Mouse (Mus musculus) bone marrow, adult 2 months (tissue): Measurements from ENCODE around the gene Selenom. TPM values are rescaled to one million over a fixed set of nuclear protein-coding genes. Genes with fewer than 3 reads are reported as not detected.
A peak's percentile ranks its signal among the peaks of the same experiment; 100 is the strongest.

Source experiments
- H3K27ac ChIP-seq: fragments of 200-500 bp; 2 replicates; pipeline ENCODE4 v1.5.1; 2012; ENCODE audit warnings: low read depth, mild to moderate bottlenecking, control low read depth, inconsistent platforms, low read length; ENCODE audit not compliant: control insufficient read depth, poor library complexity, insufficient read depth
- H3K4me1 ChIP-seq: fragments of 200-500 bp; 2 replicates; pipeline ENCODE4 v1.6.1; 2011; ENCODE audit warnings: low read length; ENCODE audit not compliant: control insufficient read depth, insufficient read depth
- H3K4me3 ChIP-seq: fragments of 200-500 bp; replicated peaks from 2 replicates; pipeline ENCODE3; 2011; ENCODE audit warnings: mild to moderate bottlenecking, low read depth, low read length, control low read depth; ENCODE audit not compliant: control insufficient read depth
- CTCF ChIP-seq: fragments of 200-500 bp; IDR thresholded peaks from 2 replicates; pipeline ENCODE4 v1.5.1; 2011; ENCODE audit warnings: low read length, control low read depth; ENCODE audit not compliant: control insufficient read depth, insufficient read depth
- POLR2A ChIP-seq: fragments of 200-500 bp; IDR thresholded peaks from 2 replicates; pipeline ENCODE4 v1.6.1; 2011; ENCODE audit warnings: low read depth, mild to moderate bottlenecking, control low read depth, low read length, borderline replicate concordance; ENCODE audit not compliant: control insufficient read depth
- WGBS: fragments of 180-500 bp; shearing (Covaris S2); methylation state at CpG from one replicate; pipeline ENCODE4 v1.1.7; 2018; 5-methylcytosine and 5-hydroxymethylcytosine counted together
- polyA plus RNA-seq: library from polyadenylated mRNA; stranded (reverse); fragments of >200 nt; gene quantifications from 2 replicates; pipeline ENCODE4 v1.2.4, GENCODE M21; 2011; ENCODE audit warnings: low replicate concordance; ENCODE audit not compliant: missing spikeins, insufficient read depth, insufficient read length

Gene Selenom
- polyA plus RNA-seq, 1 experiment: 23.9 TPM

GRCm38 (mm10) chr11:3536082-3536481 lies 21.6 kb downstream of the Selenom start:
- Histone ChIP-seq H3K4me1 (peaks cover 2% of the 10 kb centered on the region; the same call in 1 of the 2 replicates), H3K4me3 (peak overlapping the region; percentile 80), H3K27ac (peak overlapping the region; percentile 74)
- WGBS: 66% methylated on average over 5 of the region's 5 CpGs
- TF ChIP-seq CTCF (no peak), POLR2A (no peak)

DNA sequence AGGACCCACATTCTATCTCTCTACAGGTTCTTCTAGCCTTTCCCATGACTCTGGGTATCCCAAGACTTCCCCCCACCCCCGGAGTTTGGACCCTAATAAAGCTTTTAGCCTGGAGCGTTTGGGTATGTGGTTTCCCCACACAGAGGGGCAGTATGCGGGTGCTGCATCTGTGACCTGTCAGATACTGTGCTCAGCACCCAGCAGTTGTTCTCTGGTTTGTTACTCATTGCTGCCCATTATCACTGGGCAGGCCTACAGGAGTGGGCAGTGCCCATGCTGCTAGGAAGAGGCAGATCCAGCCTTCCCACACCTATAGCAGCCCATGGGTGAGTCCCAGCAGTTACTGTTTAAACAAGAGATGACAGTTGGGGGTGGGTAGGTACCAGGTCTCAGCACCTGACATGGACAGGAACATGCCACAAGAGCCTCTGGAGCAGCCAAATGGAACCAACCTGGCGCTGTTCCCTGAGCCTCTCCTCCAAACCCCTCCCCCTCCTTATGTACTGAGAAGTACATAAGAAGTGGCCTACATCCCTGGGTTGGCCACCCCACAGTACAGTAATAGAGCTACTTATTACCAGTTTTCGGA lies 22.4 kb downstream of the Selenom start:
- Histone ChIP-seq H3K4me1 (peaks cover 2% of the 10 kb centered on the region; the same call in 1 of the 2 replicates), H3K27ac (no peak overlapping the region), H3K4me3 (no peak overlapping the region)
- 80% methylated on average over 5 of the region's 5 CpGs for WGBS
- TF ChIP-seq CTCF: no peak
- no peak for TF ChIP-seq POLR2A

- Histone ChIP-seq H3K4me1 (peaks cover 2% of the 10 kb centered on the region; the same call in 1 of the 2 replicates), H3K4me3 (no peak overlapping the region), H3K27ac (no peak overlapping the region)
- no peak for TF ChIP-seq POLR2A
- 66% methylated on average over 3 of the region's 3 CpGs for whole genome bisulfite sequencing
Measured at GRCm38 (mm10) chr11:3537711-3538110, 23.2 kb downstream of the Selenom start.

DNA sequence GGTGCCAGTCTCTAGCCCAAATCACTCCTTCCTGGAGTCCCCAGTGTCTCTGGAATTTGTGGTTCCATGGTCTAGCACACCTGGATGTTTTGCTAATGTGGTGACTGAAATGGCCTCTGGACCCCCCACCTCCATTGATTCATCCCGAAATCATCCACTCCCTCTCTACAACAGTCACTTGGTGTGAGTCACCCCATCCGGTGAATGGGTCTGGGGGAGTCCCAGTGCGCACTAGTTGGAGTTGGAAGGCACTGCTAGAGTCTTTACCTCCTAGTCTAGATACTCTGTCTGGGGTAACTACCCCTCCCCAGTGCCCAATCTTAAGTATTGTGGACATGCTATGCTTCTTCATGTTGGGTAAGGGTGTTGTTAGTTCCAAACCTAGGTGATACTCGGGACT lies 23.9 kb downstream of the Selenom start:
- no peak for TF ChIP-seq POLR2A
- no peak for TF ChIP-seq CTCF
- Histone ChIP-seq H3K4me1 (peaks cover 2% of the 10 kb centered on the region; the same call in 1 of the 2 replicates), H3K27ac (no peak overlapping the region), H3K4me3 (peak overlapping the region; percentile 61)
- 57% methylated on average over 4 of the region's 4 CpGs for WGBS

- H3K27ac ChIP-seq: no peak overlapping the region
- TF ChIP-seq CTCF (no peak), POLR2A (peak; percentile 91)
- peaks cover 2% of the 10 kb centered on the region; the same call in 1 of the 2 replicates for H3K4me1 ChIP-seq
- peak overlapping the region; percentile 77 for H3K4me3 ChIP-seq
- WGBS: 3% methylated on average over 33 of the region's 33 CpGs
Measured at GRCm38 (mm10) chr11:3539111-3539825, 24.8 kb downstream of the Selenom start.

- Histone ChIP-seq H3K27ac (no peak overlapping the region), H3K4me1 (peaks cover 2% of the 10 kb centered on the region; the same call in 1 of the 2 replicates), H3K4me3 (no peak overlapping the region)
- TF ChIP-seq CTCF: no peak
- no peak for TF ChIP-seq POLR2A
- WGBS: 40% methylated on average over 4 of the region's 4 CpGs
Measured at GRCm38 (mm10) chr11:3539826-3540196, 25.3 kb downstream of the Selenom start.

DNA sequence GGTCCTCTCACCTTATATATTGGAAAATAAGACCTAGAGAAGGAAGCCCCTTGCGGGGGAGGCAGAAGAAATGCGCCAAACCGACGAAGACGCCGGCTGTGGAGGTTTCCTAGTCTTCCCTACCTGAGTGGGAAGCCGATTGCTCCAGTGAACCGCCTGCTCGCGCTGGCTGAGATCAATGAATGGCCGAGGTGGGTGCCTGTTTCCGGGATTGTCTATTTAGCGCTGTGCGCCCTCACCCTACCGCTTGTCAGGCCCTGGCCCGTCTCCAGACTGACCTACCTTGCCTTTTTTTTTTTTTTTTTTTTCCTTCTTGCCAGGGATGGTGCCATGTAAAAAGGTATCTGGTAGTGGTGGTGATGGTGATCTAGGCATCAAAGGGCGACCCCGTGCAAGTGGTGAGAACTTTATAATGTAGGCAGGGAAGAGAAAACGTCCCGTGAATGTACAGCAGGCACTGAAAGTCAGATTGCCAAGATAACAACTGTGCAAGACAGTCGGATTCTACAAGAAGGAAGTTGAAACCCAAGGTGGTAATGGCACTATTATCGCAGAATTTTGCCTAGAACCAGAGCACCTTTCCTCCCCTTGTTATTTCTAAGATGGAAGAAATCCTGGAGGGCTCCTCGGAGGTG lies 26.1 kb downstream of the Selenom start, which contains the start of gene Smtn:
Gene Smtn (minus strand): TSS at position 162 of the 635 bp plus-strand sequence.
- WGBS: 83% methylated on average over 23 of the region's 23 CpGs

DNA sequence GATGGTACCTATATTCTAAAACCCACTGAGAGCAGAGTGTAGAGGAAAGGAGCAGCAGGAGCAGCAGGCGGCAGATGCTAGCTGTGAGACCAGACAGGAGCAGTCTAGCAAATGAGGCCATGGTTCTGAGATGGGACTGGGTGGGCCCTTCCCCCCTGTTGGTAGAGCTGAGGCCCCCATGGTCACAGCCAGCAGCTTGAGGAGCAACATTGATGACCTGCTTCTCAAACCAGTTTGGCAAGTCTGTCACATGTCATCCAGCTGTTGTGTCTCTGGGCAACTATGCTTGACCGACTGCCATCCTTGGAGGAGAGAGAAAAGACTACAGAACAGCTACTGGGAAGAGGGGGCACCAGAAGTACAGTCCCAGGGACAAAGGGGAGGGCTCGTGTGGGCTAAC lies 27.4 kb downstream of the Selenom start:
- peaks cover 1% of the 10 kb centered on the region; the same call in 1 of the 2 replicates for H3K4me1 ChIP-seq

More for the DNA sequence above, 26.1 kb downstream of the Selenom start, which contains the start of gene Smtn:
- Histone ChIP-seq H3K4me3 (peak within 1 kb of the TSS; percentile 77), H3K27ac (no peak within 1 kb of the TSS), H3K4me1 (no peaks in the 10 kb centered on the region; the same call in 1 of the 2 replicates)
- no peak for TF ChIP-seq POLR2A

More for the DNA sequence above, 27.4 kb downstream of the Selenom start:
- no peak overlapping the region for H3K27ac ChIP-seq
- H3K4me3 ChIP-seq: no peak overlapping the region
- 65% methylated on average over 3 of the region's 3 CpGs for WGBS
- no peak for TF ChIP-seq POLR2A
- no peak for TF ChIP-seq CTCF
